Mouse (Mus musculus): ENCODE results near the gene Prrg2. TPM values are rescaled to one million over a fixed set of nuclear protein-coding genes. Genes with fewer than 3 reads are reported as not detected.
A peak's percentile ranks its signal among the peaks of the same experiment; 100 is the strongest.

Gene Prrg2
- polyA plus RNA-seq, 1 experiment from 2014 or later: 22.3 TPM

DNA sequence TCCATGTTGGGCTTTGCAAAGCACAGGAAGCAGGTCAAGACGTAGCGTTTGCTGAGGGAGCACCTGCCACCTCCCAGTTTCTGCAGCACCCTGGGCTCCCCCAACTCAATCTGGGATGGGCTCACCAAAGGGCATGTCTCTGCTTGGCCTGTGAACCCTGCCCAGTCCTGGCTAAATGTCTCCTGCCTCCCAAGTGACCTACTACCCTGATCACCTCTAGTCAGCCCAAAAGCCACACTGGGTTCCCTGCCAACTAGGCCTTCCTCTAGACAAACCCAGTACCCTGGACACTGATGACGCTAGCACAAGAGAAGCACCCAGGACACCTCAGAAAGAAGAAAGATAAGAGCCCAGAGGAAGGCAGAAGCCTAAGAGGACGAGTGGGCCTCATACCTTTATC, 49.7 kb downstream of the Prrg2 start:
- H3K4me1 ChIP-seq: peaks cover 19% of the 10 kb centered on the region
- no peak for ATAC-seq (ENCODE audit: low FRiP score, low read depth)
- no peak overlapping the region for H3K9ac ChIP-seq
- H3K36me3 ChIP-seq: peaks cover 62% of the 10 kb centered on the region
- H3K4me3 ChIP-seq: no peak overlapping the region
- WGBS: 83% methylated on average over 4 of the region's 4 CpGs
- no peak overlapping the region for H3K27ac ChIP-seq
- H3K27me3 ChIP-seq: no peaks in the 10 kb centered on the region
- no peaks in the 10 kb centered on the region for H3K9me3 ChIP-seq
- H3K4me2 ChIP-seq (replicated peaks): no peak overlapping the region

DNA sequence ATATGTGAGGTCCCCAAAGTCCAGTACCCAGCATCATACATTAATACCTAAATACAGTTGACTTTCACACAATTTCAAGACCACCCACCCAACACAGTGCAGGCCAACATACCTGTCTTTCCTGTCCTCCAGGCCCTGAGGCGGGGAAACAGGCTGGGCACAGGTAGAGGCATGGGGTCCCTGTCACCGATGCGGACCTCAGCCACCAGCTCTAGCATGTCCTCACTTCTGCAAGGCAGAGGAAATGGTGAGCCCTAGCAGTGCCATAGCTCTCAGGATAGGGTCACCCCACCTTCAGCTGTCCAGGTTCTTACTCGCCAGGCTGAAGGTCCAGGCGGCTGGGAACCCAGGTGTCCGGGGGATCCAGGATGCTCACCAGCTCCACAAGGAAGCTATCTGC, 50.5 kb downstream of the Prrg2 start:
- peaks cover 70% of the 10 kb centered on the region for H3K36me3 ChIP-seq
- H3K4me1 ChIP-seq: peaks cover 19% of the 10 kb centered on the region
- H3K9ac ChIP-seq: no peak overlapping the region
- H3K27ac ChIP-seq: no peak overlapping the region
- H3K4me2 ChIP-seq (replicated peaks): no peak overlapping the region
- no peak overlapping the region for H3K4me3 ChIP-seq
- H3K27me3 ChIP-seq: no peaks in the 10 kb centered on the region
- WGBS: 97% methylated on average over 6 of the region's 6 CpGs
- no peak for ATAC-seq (ENCODE audit: low FRiP score, low read depth)
- no peaks in the 10 kb centered on the region for H3K9me3 ChIP-seq

- Histone ChIP-seq H3K4me1 (0 out of 2 replicates have a peak, but pooled peaks cover 4% of the 10 kb centered on the region), H3K9ac (no peak overlapping the region), H3K4me2 (replicated peaks) (no peak overlapping the region), H3K27ac (no peak overlapping the region), H3K36me3 (peaks cover 98% of the 10 kb centered on the region), H3K27me3 (no peaks in the 10 kb centered on the region), H3K4me3 (no peak overlapping the region), H3K9me3 (no peaks in the 10 kb centered on the region)
- WGBS: 94% methylated on average over 19 of the region's 19 CpGs
- ATAC-seq (ENCODE audit: low FRiP score, low read depth): no peak
Observed at GRCm38 (mm10) chr7:45008411-45008810, 54.1 kb downstream of the Prrg2 start.

- no peak overlapping the region for H3K4me2 ChIP-seq (replicated peaks)
- H3K9me3 ChIP-seq: no peaks in the 10 kb centered on the region
- H3K36me3 ChIP-seq: peaks cover 98% of the 10 kb centered on the region
- 0 out of 2 replicates have a peak, but pooled peaks cover 4% of the 10 kb centered on the region for H3K4me1 ChIP-seq
- no peak for ATAC-seq (ENCODE audit: low FRiP score, low read depth)
- H3K4me3 ChIP-seq: no peak overlapping the region
- 96% methylated on average over 30 of the region's 30 CpGs for WGBS
- no peak overlapping the region for H3K27ac ChIP-seq
- H3K9ac ChIP-seq: no peak overlapping the region
- H3K27me3 ChIP-seq: no peaks in the 10 kb centered on the region
Observed at GRCm38 (mm10) chr7:45007846-45008245, 54.6 kb downstream of the Prrg2 start.

DNA sequence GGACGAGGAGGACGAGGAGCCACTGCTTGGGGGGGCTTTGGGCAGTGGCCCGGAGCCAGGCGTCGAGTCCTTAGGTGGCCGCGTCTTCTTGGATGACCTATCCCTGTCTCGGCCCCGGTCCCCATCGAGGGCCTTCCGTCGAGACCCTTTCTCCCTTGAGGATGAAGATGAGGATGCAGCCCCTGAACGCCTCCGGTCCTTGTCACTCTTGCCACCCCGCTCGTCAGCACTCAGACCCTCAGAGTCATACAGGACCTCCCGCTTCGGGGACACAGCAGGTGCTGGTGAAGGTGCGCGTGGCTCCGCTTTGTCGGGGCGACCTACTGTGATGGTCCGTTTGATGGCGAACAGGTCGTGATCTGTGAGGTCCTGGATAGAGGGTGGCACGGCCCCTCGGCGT, 55.3 kb downstream of the Prrg2 start:
- no peak overlapping the region for H3K4me3 ChIP-seq
- no peaks in the 10 kb centered on the region for H3K9me3 ChIP-seq
- H3K4me2 ChIP-seq (replicated peaks): no peak overlapping the region
- no peak overlapping the region for H3K9ac ChIP-seq
- 0 out of 2 replicates have a peak, but pooled peaks cover 4% of the 10 kb centered on the region for H3K4me1 ChIP-seq
- H3K27me3 ChIP-seq: no peaks in the 10 kb centered on the region
- peaks cover 98% of the 10 kb centered on the region for H3K36me3 ChIP-seq
- ATAC-seq (ENCODE audit: low FRiP score, low read depth): no peak
- no peak overlapping the region for H3K27ac ChIP-seq
- WGBS: 96% methylated on average over 29 of the region's 29 CpGs

GRCm38 (mm10) chr7:45006503-45006902, 56.0 kb downstream of the Prrg2 start:
- 92% methylated on average over 12 of the region's 12 CpGs for WGBS
- Histone ChIP-seq H3K4me2 (replicated peaks) (no peak overlapping the region), H3K9ac (no peak overlapping the region), H3K9me3 (no peaks in the 10 kb centered on the region), H3K36me3 (peaks cover 98% of the 10 kb centered on the region), H3K4me1 (0 out of 2 replicates have a peak, but pooled peaks cover 4% of the 10 kb centered on the region), H3K4me3 (no peak overlapping the region), H3K27me3 (no peaks in the 10 kb centered on the region), H3K27ac (no peak overlapping the region)
- ATAC-seq (ENCODE audit: low FRiP score, low read depth): no peak

DNA sequence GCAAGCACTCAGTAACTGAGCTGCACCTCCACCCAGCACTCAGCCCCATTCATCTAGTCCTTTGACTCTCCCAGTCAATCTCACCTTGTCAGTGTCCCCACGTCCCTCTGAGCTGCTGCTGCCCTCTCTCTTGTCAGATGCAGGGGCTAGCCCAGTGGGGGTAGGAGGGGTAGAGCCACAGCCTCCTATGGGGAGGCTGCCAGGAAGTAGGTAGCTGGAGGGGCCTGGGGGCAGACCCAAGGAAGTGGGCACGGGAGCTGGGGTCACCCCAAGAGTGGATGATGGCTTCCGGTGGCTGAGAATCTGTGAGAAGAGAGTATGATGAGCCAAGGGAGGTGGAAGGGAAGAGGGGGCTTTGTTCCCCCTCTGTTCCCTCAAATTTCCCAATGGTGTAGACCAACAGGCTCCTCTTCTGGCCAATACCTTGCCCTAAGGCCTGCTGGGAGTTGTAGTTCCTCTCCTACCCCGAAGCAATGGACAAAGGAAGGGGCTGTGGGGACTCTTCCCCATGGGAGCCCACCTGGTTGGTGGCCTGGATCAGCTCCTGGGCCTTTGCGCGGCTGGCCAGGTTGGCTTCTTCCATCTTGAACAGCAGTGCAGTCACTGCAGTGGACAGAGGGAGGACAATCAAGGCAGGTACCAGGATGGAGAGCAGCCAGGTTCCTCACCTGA, 57.0 kb downstream of the Prrg2 start:
- H3K27me3 ChIP-seq: no peaks in the 10 kb centered on the region
- 0 out of 2 replicates have a peak, but pooled peaks cover 4% of the 10 kb centered on the region for H3K4me1 ChIP-seq
- WGBS: 88% methylated on average over 6 of the region's 6 CpGs
- ATAC-seq (ENCODE audit: low FRiP score, low read depth): no peak
- H3K9ac ChIP-seq: 0 out of 2 replicates have a peak overlapping the region, but pooled peaks have one; percentile 45
- no peaks in the 10 kb centered on the region for H3K9me3 ChIP-seq
- H3K4me3 ChIP-seq: no peak overlapping the region
- H3K36me3 ChIP-seq: peaks cover 99% of the 10 kb centered on the region
- H3K27ac ChIP-seq: no peak overlapping the region
- no peak overlapping the region for H3K4me2 ChIP-seq (replicated peaks)

GRCm38 (mm10) chr7:45004546-45004945, 57.9 kb downstream of the Prrg2 start:
- 43% methylated on average over 3 of the region's 3 CpGs for whole genome bisulfite sequencing
- H3K9me3 ChIP-seq: no peaks in the 10 kb centered on the region
- peaks cover 99% of the 10 kb centered on the region for H3K36me3 ChIP-seq
- peaks cover 9% of the 10 kb centered on the region for H3K4me1 ChIP-seq
- no peak overlapping the region for H3K4me2 ChIP-seq (replicated peaks)
- H3K9ac ChIP-seq: no peak overlapping the region
- no peak overlapping the region for H3K4me3 ChIP-seq
- peak overlapping the region; percentile 39; the same call in 1 of the 2 replicates for H3K27ac ChIP-seq
- no peak for ATAC-seq (ENCODE audit: low FRiP score, low read depth)
- no peaks in the 10 kb centered on the region for H3K27me3 ChIP-seq

Small RNAs within 50 kb of the gene (microRNA-seq; reads per million reads assigned to microRNA genes)
- 0.52 reads per million for gene Mir7054

Other genes starting within 250 kb of the Prrg2 start
- 97.3 and 102 TPM in 2 replicates for gene Nup62, start 246.6 kb downstream of the Prrg2 start, polyA plus RNA-seq (2015; fragmentation: Nextera tagmentation; extraction: Ambion mirVana)
- gene Il4i1, start 246.3 kb downstream of the Prrg2 start, polyA plus RNA-seq (2015; fragmentation: Nextera tagmentation; extraction: Ambion mirVana): 1.4 and 2.5 TPM in 2 replicates
- 3.2 and 3.6 TPM in 2 replicates for gene Atf5, start 246.0 kb downstream of the Prrg2 start, polyA plus RNA-seq (2015; fragmentation: Nextera tagmentation; extraction: Ambion mirVana)
- gene Akt1s1, start 213.7 kb downstream of the Prrg2 start, polyA plus RNA-seq (2015; fragmentation: Nextera tagmentation; extraction: Ambion mirVana): 112 and 122 TPM in 2 replicates
- gene Tbc1d17, start 213.6 kb downstream of the Prrg2 start, polyA plus RNA-seq (2015; fragmentation: Nextera tagmentation; extraction: Ambion mirVana): 86.0 and 90.5 TPM in 2 replicates
- 33.1 and 33.9 TPM in 2 replicates for gene Pnkp, start 205.5 kb downstream of the Prrg2 start, polyA plus RNA-seq (2015; fragmentation: Nextera tagmentation; extraction: Ambion mirVana)
- 502 and 514 TPM in 2 replicates for gene Ptov1, start 192.9 kb downstream of the Prrg2 start, polyA plus RNA-seq (2015; fragmentation: Nextera tagmentation; extraction: Ambion mirVana)
- 118 and 119 TPM in 2 replicates for gene Med25, start 170.0 kb downstream of the Prrg2 start, polyA plus RNA-seq (2015; fragmentation: Nextera tagmentation; extraction: Ambion mirVana)
- 23.0 and 25.8 TPM in 2 replicates for gene Fuz, start 166.6 kb downstream of the Prrg2 start, polyA plus RNA-seq (2015; fragmentation: Nextera tagmentation; extraction: Ambion mirVana)
- gene Ap2a1, start 133.2 kb downstream of the Prrg2 start, polyA plus RNA-seq (2015; fragmentation: Nextera tagmentation; extraction: Ambion mirVana): 76.1 and 81.6 TPM in 2 replicates
- gene Tsks, start 119.5 kb downstream of the Prrg2 start, polyA plus RNA-seq (2015; fragmentation: Nextera tagmentation; extraction: Ambion mirVana): 0.23 and 0.25 TPM in 2 replicates
- 33.9 and 35.0 TPM in 2 replicates for gene Cpt1c, start 87.8 kb downstream of the Prrg2 start, polyA plus RNA-seq (2015; fragmentation: Nextera tagmentation; extraction: Ambion mirVana)
- gene Prmt1, start 76.1 kb downstream of the Prrg2 start, polyA plus RNA-seq (2015; fragmentation: Nextera tagmentation; extraction: Ambion mirVana): 670 and 703 TPM in 2 replicates
- 94.6 and 96.8 TPM in 2 replicates for gene Irf3, start 65.0 kb downstream of the Prrg2 start, polyA plus RNA-seq (2015; fragmentation: Nextera tagmentation; extraction: Ambion mirVana)
- gene Bcl2l12, start 64.0 kb downstream of the Prrg2 start, polyA plus RNA-seq (2015; fragmentation: Nextera tagmentation; extraction: Ambion mirVana): 77.3 and 78.4 TPM in 2 replicates
- 38.6 and 40.7 TPM in 2 replicates for gene Scaf1, start 46.3 kb downstream of the Prrg2 start, polyA plus RNA-seq (2015; fragmentation: Nextera tagmentation; extraction: Ambion mirVana)
- 27.5 and 29.1 TPM in 2 replicates for gene Rras, start 44.7 kb downstream of the Prrg2 start, polyA plus RNA-seq (2015; fragmentation: Nextera tagmentation; extraction: Ambion mirVana)
- gene Prr12, start 9.8 kb downstream of the Prrg2 start, polyA plus RNA-seq (2015; fragmentation: Nextera tagmentation; extraction: Ambion mirVana): 14.5 and 15.3 TPM in 2 replicates
- gene Nosip, start 248 bp downstream of the Prrg2 start, polyA plus RNA-seq (2015; fragmentation: Nextera tagmentation; extraction: Ambion mirVana): 71.2 and 71.4 TPM in 2 replicates
- gene Rcn3, start 29.5 kb upstream of the Prrg2 start, polyA plus RNA-seq (2015; fragmentation: Nextera tagmentation; extraction: Ambion mirVana): 462 and 483 TPM in 2 replicates
- gene Fcgrt, start 41.2 kb upstream of the Prrg2 start, polyA plus RNA-seq (2015; fragmentation: Nextera tagmentation; extraction: Ambion mirVana): 44.0 and 45.4 TPM in 2 replicates
- gene Rps11, start 61.8 kb upstream of the Prrg2 start, polyA plus RNA-seq (2015; fragmentation: Nextera tagmentation; extraction: Ambion mirVana): 1,512 and 1,535 TPM in 2 replicates
- 1,305 and 1,326 TPM in 2 replicates for gene Rpl13a, start 66.1 kb upstream of the Prrg2 start, polyA plus RNA-seq (2015; fragmentation: Nextera tagmentation; extraction: Ambion mirVana)
- gene Gm45713, start 73.6 kb upstream of the Prrg2 start, polyA plus RNA-seq (2015; fragmentation: Nextera tagmentation; extraction: Ambion mirVana): 0.60 and 0.75 TPM in 2 replicates
- 1.0 and 1.2 TPM in 2 replicates for gene Flt3l, start 73.8 kb upstream of the Prrg2 start, polyA plus RNA-seq (2015; fragmentation: Nextera tagmentation; extraction: Ambion mirVana)
- 86.9 and 87.1 TPM in 2 replicates for gene Pih1d1, start 91.6 kb upstream of the Prrg2 start, polyA plus RNA-seq (2015; fragmentation: Nextera tagmentation; extraction: Ambion mirVana)
- 45.1 and 46.4 TPM in 2 replicates for gene Aldh16a1, start 91.9 kb upstream of the Prrg2 start, polyA plus RNA-seq (2015; fragmentation: Nextera tagmentation; extraction: Ambion mirVana)
- gene Slc17a7, start 101.3 kb upstream of the Prrg2 start, polyA plus RNA-seq (2015; fragmentation: Nextera tagmentation; extraction: Ambion mirVana): 0.19 and 0.23 TPM in 2 replicates
- gene Gfy, start 116.9 kb upstream of the Prrg2 start, polyA plus RNA-seq (2015; fragmentation: Nextera tagmentation; extraction: Ambion mirVana): not detected in 2 replicates
- gene Pth2, start 118.3 kb upstream of the Prrg2 start, polyA plus RNA-seq (2015; fragmentation: Nextera tagmentation; extraction: Ambion mirVana): not detected in 2 replicates
- gene Ccdc155, start 142.2 kb upstream of the Prrg2 start, polyA plus RNA-seq (2015; fragmentation: Nextera tagmentation; extraction: Ambion mirVana): 0.93 and 1.4 TPM in 2 replicates
- gene Dkkl1, start 149.5 kb upstream of the Prrg2 start, polyA plus RNA-seq (2015; fragmentation: Nextera tagmentation; extraction: Ambion mirVana): 1.3 and 1.4 TPM in 2 replicates
- gene Tead2, start 153.1 kb upstream of the Prrg2 start, polyA plus RNA-seq (2015; fragmentation: Nextera tagmentation; extraction: Ambion mirVana): 259 and 263 TPM in 2 replicates
- gene Cd37, start 176.4 kb upstream of the Prrg2 start, polyA plus RNA-seq (2015; fragmentation: Nextera tagmentation; extraction: Ambion mirVana): 1.3 and 2.1 TPM in 2 replicates
- gene Slc6a16, start 178.4 kb upstream of the Prrg2 start, polyA plus RNA-seq (2015; fragmentation: Nextera tagmentation; extraction: Ambion mirVana): 0.28 and 0.43 TPM in 2 replicates
- gene Slc6a21, start 214.8 kb upstream of the Prrg2 start, polyA plus RNA-seq (2015; fragmentation: Nextera tagmentation; extraction: Ambion mirVana): not detected in 2 replicates

Measured in limb, embryonic 13.5 days (tissue).